Mouse (Mus musculus) MEL (cell line): ENCODE data around the gene Myo5a. TPM values are rescaled to one million over a fixed set of nuclear protein-coding genes. Genes with fewer than 3 reads are reported as not detected.

Experiments used
- DNase-seq: peaks from one replicate; pipeline ENCODE4 v3.0.0; 2011; ENCODE audit warnings: low read depth, low spot score
- H3K27ac ChIP-seq: 2 replicates; pipeline ENCODE4 v1.5.1; 2012; ENCODE audit warnings: low read depth, mild to moderate bottlenecking, control low read depth, low read length, moderate library complexity; ENCODE audit not compliant: control insufficient read depth
- H3K27me3 ChIP-seq, 2 experiments: fragments of 150-350 bp in 1 of 2; sonication (generic) in 1 of 2; 2 replicates each; pipeline ENCODE4 v1.6.1; 2012; ENCODE audit warnings: low read length in 2 of 2, mild to moderate bottlenecking in 2 of 2, improper control_type of control experiment in 1 of 2, moderate library complexity in 1 of 2; ENCODE audit not compliant: insufficient read depth in 2 of 2, control insufficient read depth in 1 of 2
- H3K36me3 ChIP-seq, 2 experiments: 2 replicates each; pipeline ENCODE4 v1.6.1; 2012 to 2014; ENCODE audit warnings: low read length in 2 of 2, improper control_type of control experiment in 1 of 2, inconsistent platforms in 1 of 2, mild to moderate bottlenecking in 1 of 2; ENCODE audit not compliant: insufficient read depth in 2 of 2, control insufficient read depth in 1 of 2
- H3K4me1 ChIP-seq, 2 experiments: fragments of 150-350 bp in 1 of 2; sonication (generic) in 1 of 2; 2 replicates each; pipeline ENCODE4 v1.6.1; 2012; ENCODE audit warnings: low read length in 2 of 2, improper control_type of control experiment in 1 of 2, mild to moderate bottlenecking in 1 of 2; ENCODE audit not compliant: insufficient read depth in 2 of 2, control insufficient read depth in 1 of 2
- H3K4me3 ChIP-seq, 2 experiments: fragments of 150-350 bp in 1 of 2; sonication (generic) in 1 of 2; 2 replicates each; pipeline ENCODE4 v1.5.1; 2012; ENCODE audit warnings: low read depth in 2 of 2, low read length in 2 of 2, mild to moderate bottlenecking in 2 of 2, moderate library complexity in 2 of 2, control low read depth in 1 of 2, improper control_type of control experiment in 1 of 2; ENCODE audit not compliant: control insufficient read depth in 1 of 2, insufficient read depth in 1 of 2
- H3K79me2 ChIP-seq: 2 replicates; pipeline ENCODE4 v1.6.1; 2012; ENCODE audit warnings: mild to moderate bottlenecking, low read length, moderate library complexity; ENCODE audit not compliant: control insufficient read depth, poor library complexity, insufficient read depth
- H3K9ac ChIP-seq: 2 replicates; pipeline ENCODE4 v1.6.1; 2012; ENCODE audit warnings: low read depth, mild to moderate bottlenecking, control low read depth, low read length, moderate library complexity; ENCODE audit not compliant: control insufficient read depth, poor library complexity, severe bottlenecking
- H3K9me3 ChIP-seq: fragments of 150-350 bp; sonication (generic); replicated peaks from 2 replicates; pipeline ENCODE4 v1.6.1; 2012; ENCODE audit warnings: mild to moderate bottlenecking, low read length, improper control_type of control experiment, moderate library complexity; ENCODE audit not compliant: insufficient read depth
- BHLHE40 ChIP-seq: IDR thresholded peaks from 2 replicates; pipeline ENCODE4 v1.6.1; 2012; ENCODE audit warnings: low read depth, mild to moderate bottlenecking, inconsistent platforms, low read length, improper control_type of control experiment, borderline replicate concordance
- CHD1 ChIP-seq: IDR thresholded peaks from 2 replicates; pipeline ENCODE4 v1.6.1; 2012; ENCODE audit warnings: low read depth, mild to moderate bottlenecking, inconsistent platforms, low read length, improper control_type of control experiment
- CHD2 ChIP-seq: IDR thresholded peaks from 2 replicates; pipeline ENCODE4 v1.6.1; 2011; ENCODE audit warnings: low read length, improper control_type of control experiment
- HCFC1 ChIP-seq: IDR thresholded peaks from 2 replicates; pipeline ENCODE4 v1.6.1; 2012; ENCODE audit warnings: low read depth, mild to moderate bottlenecking, inconsistent platforms, low read length, improper control_type of control experiment, moderate library complexity
- JUND ChIP-seq: IDR thresholded peaks from 2 replicates; pipeline ENCODE4 v1.6.1; 2011; ENCODE audit warnings: low read depth, mild to moderate bottlenecking, improper control_type of control experiment, low read length
- MAFK ChIP-seq: IDR thresholded peaks from 2 replicates; pipeline ENCODE4 v1.6.1; 2011; ENCODE audit warnings: low read depth, mild to moderate bottlenecking, low read length, improper control_type of control experiment, borderline replicate concordance
- MXI1 ChIP-seq: IDR thresholded peaks from 2 replicates; pipeline ENCODE4 v1.6.1; 2011; ENCODE audit warnings: mild to moderate bottlenecking, low read depth, low read length, improper control_type of control experiment
- MYB ChIP-seq: IDR thresholded peaks from 2 replicates; pipeline ENCODE4 v1.6.1; 2011; ENCODE audit warnings: mild to moderate bottlenecking, low read depth, low read length, improper control_type of control experiment
- MYC ChIP-seq: IDR thresholded peaks from 2 replicates; pipeline ENCODE4 v1.6.1; 2011; ENCODE audit warnings: low read depth, mild to moderate bottlenecking, low read length, improper control_type of control experiment, moderate library complexity
- NELFE ChIP-seq: IDR thresholded peaks from 2 replicates; pipeline ENCODE4 v1.6.1; 2011; ENCODE audit warnings: low read depth, low read length, improper control_type of control experiment
- NRF1 ChIP-seq: IDR thresholded peaks from 2 replicates; pipeline ENCODE4 v1.6.1; 2014; ENCODE audit warnings: low read depth, mild to moderate bottlenecking, inconsistent platforms, low read length, improper control_type of control experiment, moderate library complexity; ENCODE audit not compliant: poor library complexity, insufficient read depth, severe bottlenecking
- POLR2AphosphoS2 ChIP-seq: IDR thresholded peaks from 2 replicates; pipeline ENCODE4 v1.6.1; 2011; ENCODE audit warnings: low read length, improper control_type of control experiment
- RCOR1 ChIP-seq: IDR thresholded peaks from 2 replicates; pipeline ENCODE4 v1.6.1; 2012; ENCODE audit warnings: low read depth, mild to moderate bottlenecking, inconsistent platforms, low read length, improper control_type of control experiment
- SMC3 ChIP-seq: IDR thresholded peaks from 2 replicates; pipeline ENCODE4 v1.6.1; 2011; ENCODE audit warnings: low read depth, low read length, improper control_type of control experiment
- TAL1 ChIP-seq: IDR thresholded peaks from 2 replicates; pipeline ENCODE4 v1.6.1; 2012; ENCODE audit warnings: mild to moderate bottlenecking, inconsistent platforms, low read length, moderate library complexity, mixed read lengths
- TCF12 ChIP-seq: IDR thresholded peaks from 2 replicates; pipeline ENCODE4 v1.6.1; 2014; ENCODE audit warnings: low read depth, mild to moderate bottlenecking, inconsistent platforms, low read length, improper control_type of control experiment, moderate library complexity
- USF1 ChIP-seq: IDR thresholded peaks from 2 replicates; pipeline ENCODE4 v1.6.1; 2014; ENCODE audit warnings: low read depth, mild to moderate bottlenecking, inconsistent platforms, low read length, improper control_type of control experiment, moderate library complexity
- USF2 ChIP-seq, 2 experiments: IDR thresholded peaks; 2 replicates each; pipeline ENCODE4 v1.6.1; 2011 to 2012; ENCODE audit warnings: improper control_type of control experiment in 2 of 2, low read length in 2 of 2, borderline replicate concordance in 1 of 2, inconsistent platforms in 1 of 2, low read depth in 1 of 2, mild to moderate bottlenecking in 1 of 2; ENCODE audit not compliant: insufficient read depth in 1 of 2
- polyA plus RNA-seq, 2 experiments: library from polyadenylated mRNA; stranded (reverse) in 1 of 2; unstranded in 1 of 2; fragments of >175 nt in 1 of 2; fragments of >200 nt in 1 of 2; gene quantifications; 2 replicates each; pipeline versions ENCODE4 v1.2.1 to v1.2.4; 2012; ENCODE audit warnings: low replicate concordance in 2 of 2, low read depth in 1 of 2; ENCODE audit not compliant: insufficient read length in 2 of 2, insufficient read depth in 1 of 2, missing spikeins in 1 of 2
- total RNA-seq: library from RNA; depleted of rRNA; stranded (reverse); fragments of 300-350 nt; gene quantifications from 2 replicates; pipeline ENCODE4 v1.2.3, GENCODE M21; 2012

Gene Myo5a
- total and polyA plus RNA-seq, 3 experiments = 18.9 to 208 (median 49.0) TPM

GRCm38 (mm10) chr9:75234983-75235627 lies 164.3 kb downstream of the Myo5a start:
- TF ChIP-seq NRF1 (no peak), POLR2AphosphoS2 (no peak), TCF12 (no peak), MXI1 (no peak), MYB (no peak), RCOR1 (no peak), CHD2 (no peak), MYC (no peak)
- TF ChIP-seq, all 39 proteins: peak for 0
- Histone ChIP-seq H3K36me3 (no peaks in the 10 kb centered on the region), H3K9ac (no peak overlapping the region), H3K27ac (no peak overlapping the region), H3K79me2 (no peaks in the 10 kb centered on the region), H3K4me3 (no peak overlapping the region), H3K9me3 (no peaks in the 10 kb centered on the region), H3K4me1 (no peaks in the 10 kb centered on the region), H3K27me3 (no peaks in the 10 kb centered on the region)
- no peak for DNase-seq

- Histone ChIP-seq H3K79me2 (no peaks in the 10 kb centered on the region), H3K27me3 (no peaks in the 10 kb centered on the region), H3K36me3 (no peaks in the 10 kb centered on the region), H3K4me1 (no peaks in the 10 kb centered on the region), H3K27ac (no peak overlapping the region), H3K9me3 (no peaks in the 10 kb centered on the region), H3K4me3 (no peak overlapping the region), H3K9ac (no peak overlapping the region)
- DNase-seq = no peak
- TF ChIP-seq NELFE (no peak), MYC (no peak), CHD1 (no peak), MAFK (no peak), JUND (no peak), MXI1 (no peak), USF2 (IDR thresholded peaks at IDR 0.05; ENCODE audit: borderline replicate concordance in 1 of 2, insufficient read depth in 1 of 2, low read depth in 1 of 2, low read length in 2 of 2) (no peak), HCFC1 (no peak), BHLHE40 (no peak), TAL1 (no peak), USF1 (no peak), SMC3 (no peak)
Measured at GRCm38 (mm10) chr9:75235696-75236095, 164.9 kb downstream of the Myo5a start.
